Mouse (Mus musculus) liver, postnatal 0 days (tissue): ENCODE results near the gene Sel1l. TPM values are rescaled to one million over a fixed set of nuclear protein-coding genes. Genes with fewer than 3 reads are reported as not detected.

Experiments used
- ATAC-seq: fragments of 200-750 bp; cut with Nextera tagmentation; 2 replicates; pipeline ENCODE4 v1.8.0; 2017; ENCODE audit warnings: mild to moderate bottlenecking, moderate library complexity
- DNase-seq: peaks from one replicate; pipeline ENCODE4 v3.0.0-alpha.2; 2016
- H3K27ac ChIP-seq: fragments of 300-500 bp; sonication (generic); 2 replicates; pipeline ENCODE4 v1.5.1; 2014; ENCODE audit warnings: antibody characterized with exemption, moderate library complexity, mild to moderate bottlenecking, low read depth
- H3K27me3 ChIP-seq: fragments of 300-500 bp; sonication (generic); 2 replicates; pipeline ENCODE4 v1.6.1; 2014; ENCODE audit warnings: low read length, control low read depth, mixed read lengths; ENCODE audit not compliant: insufficient read depth
- H3K36me3 ChIP-seq: fragments of 300-500 bp; sonication (generic); replicated peaks from 2 replicates; pipeline ENCODE4 v1.6.1; 2014; ENCODE audit warnings: mild to moderate bottlenecking, control low read depth, low read length, moderate library complexity, mixed read lengths; ENCODE audit not compliant: insufficient read depth
- H3K4me1 ChIP-seq: fragments of 300-500 bp; sonication (generic); 2 replicates; pipeline ENCODE4 v1.6.1; 2014; ENCODE audit warnings: antibody characterized with exemption, mild to moderate bottlenecking, control low read depth; ENCODE audit not compliant: insufficient read depth
- H3K4me2 ChIP-seq: fragments of 300-500 bp; sonication (generic); 2 replicates; pipeline ENCODE4 v1.6.1; 2014; ENCODE audit warnings: low read depth, mild to moderate bottlenecking, low read length, moderate library complexity, mixed read lengths
- H3K4me3 ChIP-seq: fragments of 300-500 bp; sonication (generic); 2 replicates; pipeline ENCODE4 v1.5.1; 2014; ENCODE audit warnings: low read depth, low read length
- H3K9ac ChIP-seq: fragments of 300-500 bp; sonication (generic); replicated peaks from 2 replicates; pipeline ENCODE4 v1.6.1; 2014; ENCODE audit warnings: mild to moderate bottlenecking, moderate library complexity
- H3K9me3 ChIP-seq: fragments of 300-500 bp; sonication (generic); 2 replicates; pipeline ENCODE4 v1.6.1; 2016; ENCODE audit warnings: mild to moderate bottlenecking, control low read depth, low read length, mixed read lengths
- CTCF ChIP-seq: sonication (generic); IDR thresholded peaks from 2 replicates; pipeline ENCODE4 v1.5.1; 2016; ENCODE audit warnings: antibody characterized with exemption, low read depth
- EP300 ChIP-seq: IDR thresholded peaks from 2 replicates; pipeline ENCODE4 v1.6.1; 2016; ENCODE audit warnings: antibody characterized with exemption, low read depth, mild to moderate bottlenecking
- WGBS: fragments of 180-500 bp; shearing (Covaris S2); extraction: QIAGEN DNeasy Blood & Tissue Kit; methylation state at CpG from one replicate; pipeline ENCODE4 v1.1.7; 2014; ENCODE audit not compliant: insufficient replicate concordance; 5-methylcytosine and 5-hydroxymethylcytosine counted together
- polyA plus RNA-seq: library from polyadenylated mRNA; unstranded; fragments of >200 nt; fragmentation: Nextera tagmentation; extraction: Ambion mirVana; gene quantifications from 2 replicates; pipeline ENCODE4 v1.2.1, GENCODE M21; 2015

The Sel1l gene
- polyA plus RNA-seq, 1 experiment from 2014 or later = 75.7 TPM

DNA sequence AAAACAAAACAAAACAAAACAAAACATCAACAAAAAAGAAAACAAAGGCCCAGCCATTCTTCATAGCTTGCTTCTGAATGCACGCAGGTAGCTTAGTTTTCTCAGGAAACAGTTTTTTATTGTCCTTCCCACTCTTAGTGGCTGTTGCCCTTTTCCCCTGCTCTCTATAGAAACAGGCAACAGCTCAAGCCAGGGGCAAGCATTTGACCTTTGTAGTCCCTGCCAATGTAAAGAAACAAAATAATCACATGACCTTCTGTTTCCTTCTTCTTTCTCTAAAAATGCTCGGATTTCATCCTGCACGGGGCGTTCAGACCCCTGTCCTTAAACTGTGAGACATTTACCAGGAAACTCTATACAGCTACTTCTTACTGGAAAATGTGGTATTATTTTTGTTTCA is 4.4 kb downstream of the Sel1l start:
- TF ChIP-seq CTCF (no peak), EP300 (no peak)
- H3K4me2 ChIP-seq = peak overlapping the region; percentile 3
- no peak overlapping the region for H3K4me3 ChIP-seq
- H3K9me3 ChIP-seq = no peaks in the 10 kb centered on the region
- H3K9ac ChIP-seq = no peak overlapping the region
- peaks cover 20% of the 10 kb centered on the region for H3K4me1 ChIP-seq
- WGBS = 41% methylated on average over 4 of the region's 4 CpGs
- peaks cover 28% of the 10 kb centered on the region for H3K36me3 ChIP-seq
- no peaks in the 10 kb centered on the region for H3K27me3 ChIP-seq
- peak overlapping the region; percentile 36 for H3K27ac ChIP-seq
- ATAC-seq (no peak), DNase-seq (no peak)

DNA sequence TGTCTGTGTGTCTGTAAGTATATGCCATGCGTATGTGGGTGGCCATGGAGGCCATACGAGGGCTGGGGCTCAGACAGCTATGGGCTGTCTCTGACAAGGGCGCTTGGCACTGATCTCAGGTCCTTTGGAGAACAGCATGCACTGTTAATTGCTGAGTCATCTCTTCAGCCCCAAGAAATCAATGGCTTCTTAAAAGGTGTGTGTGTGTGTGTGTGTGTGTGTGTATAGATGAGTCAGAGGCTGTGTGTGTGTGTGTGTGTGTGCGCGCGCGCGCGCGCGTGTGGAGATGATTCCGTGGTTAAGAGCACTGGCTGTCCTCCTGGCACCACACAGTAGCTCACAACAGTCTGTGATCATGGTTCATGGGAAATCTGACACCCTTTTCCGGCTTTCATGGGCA is 5.1 kb downstream of the Sel1l start:
- no peak overlapping the region for H3K27ac ChIP-seq

DNA sequence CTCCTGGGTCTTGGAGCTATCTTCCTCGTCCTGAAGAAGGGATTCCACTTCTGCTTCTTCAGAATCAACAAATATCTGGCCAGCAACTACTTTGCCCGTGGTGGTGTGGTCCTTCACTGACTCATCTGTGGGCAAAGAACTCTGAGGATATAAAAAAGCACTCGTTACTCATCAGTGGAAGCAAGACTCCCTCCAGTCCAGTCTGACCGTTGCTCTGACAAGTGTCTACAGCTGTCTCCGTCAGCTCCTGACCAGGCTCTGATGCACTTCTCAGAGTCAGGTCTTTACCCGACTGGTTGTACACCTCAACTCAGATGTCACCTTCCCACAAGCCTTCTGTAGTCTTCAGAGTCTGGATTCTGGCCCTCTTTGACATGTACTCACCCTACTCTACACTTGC is 7.2 kb downstream of the Sel1l start:
- ATAC-seq (no peak), DNase-seq (no peak)
- Histone ChIP-seq H3K4me3 (no peak overlapping the region), H3K36me3 (peaks cover 52% of the 10 kb centered on the region), H3K27me3 (no peaks in the 10 kb centered on the region), H3K9ac (no peak overlapping the region), H3K4me2 (no peak overlapping the region), H3K27ac (no peak overlapping the region), H3K9me3 (no peaks in the 10 kb centered on the region), H3K4me1 (peaks cover 14% of the 10 kb centered on the region)
- TF ChIP-seq CTCF (no peak), EP300 (no peak)
- 81% methylated on average over 6 of the region's 6 CpGs for WGBS

More for the DNA sequence above, 5.1 kb downstream of the Sel1l start:
- TF ChIP-seq EP300 (no peak), CTCF (no peak)
- Histone ChIP-seq H3K4me2 (no peak overlapping the region), H3K27me3 (no peaks in the 10 kb centered on the region), H3K4me1 (peaks cover 20% of the 10 kb centered on the region), H3K36me3 (peaks cover 32% of the 10 kb centered on the region), H3K9ac (no peak overlapping the region), H3K9me3 (no peaks in the 10 kb centered on the region), H3K4me3 (no peak overlapping the region)
- ATAC-seq (no peak), DNase-seq (no peak)
- WGBS = 89% methylated on average over 13 of the region's 13 CpGs

DNA sequence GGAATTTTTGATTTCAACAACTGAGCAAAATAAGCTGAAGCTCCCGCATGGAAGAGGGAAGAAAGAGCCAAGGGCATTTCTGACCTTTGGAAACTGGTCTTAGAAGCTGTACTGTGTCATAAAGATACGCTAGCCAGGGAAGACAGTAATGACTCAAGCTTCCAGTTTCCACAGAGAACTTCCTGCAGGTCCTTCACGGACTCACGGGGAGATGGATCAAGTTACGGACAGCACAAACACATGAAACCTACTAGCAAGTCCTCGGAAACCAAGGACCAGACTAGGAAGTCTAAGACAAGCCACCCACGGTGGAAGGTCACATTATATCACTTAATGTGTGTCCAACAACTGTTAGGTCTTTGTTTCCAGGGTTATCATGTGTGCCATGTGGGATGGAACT is 10.7 kb downstream of the Sel1l start:
- no peak for ATAC-seq
- TF ChIP-seq CTCF (no peak), EP300 (no peak)
- H3K4me2 ChIP-seq = no peak overlapping the region
- no peaks in the 10 kb centered on the region for H3K27me3 ChIP-seq
- WGBS = 76% methylated on average over 7 of the region's 7 CpGs
- no peak overlapping the region for H3K9ac ChIP-seq
- peaks cover 76% of the 10 kb centered on the region for H3K36me3 ChIP-seq
- H3K4me1 ChIP-seq = peaks cover 3% of the 10 kb centered on the region; the same call in 1 of the 2 replicates
- no peak for DNase-seq
- no peaks in the 10 kb centered on the region for H3K9me3 ChIP-seq
- H3K4me3 ChIP-seq = no peak overlapping the region
- no peak overlapping the region for H3K27ac ChIP-seq

DNA sequence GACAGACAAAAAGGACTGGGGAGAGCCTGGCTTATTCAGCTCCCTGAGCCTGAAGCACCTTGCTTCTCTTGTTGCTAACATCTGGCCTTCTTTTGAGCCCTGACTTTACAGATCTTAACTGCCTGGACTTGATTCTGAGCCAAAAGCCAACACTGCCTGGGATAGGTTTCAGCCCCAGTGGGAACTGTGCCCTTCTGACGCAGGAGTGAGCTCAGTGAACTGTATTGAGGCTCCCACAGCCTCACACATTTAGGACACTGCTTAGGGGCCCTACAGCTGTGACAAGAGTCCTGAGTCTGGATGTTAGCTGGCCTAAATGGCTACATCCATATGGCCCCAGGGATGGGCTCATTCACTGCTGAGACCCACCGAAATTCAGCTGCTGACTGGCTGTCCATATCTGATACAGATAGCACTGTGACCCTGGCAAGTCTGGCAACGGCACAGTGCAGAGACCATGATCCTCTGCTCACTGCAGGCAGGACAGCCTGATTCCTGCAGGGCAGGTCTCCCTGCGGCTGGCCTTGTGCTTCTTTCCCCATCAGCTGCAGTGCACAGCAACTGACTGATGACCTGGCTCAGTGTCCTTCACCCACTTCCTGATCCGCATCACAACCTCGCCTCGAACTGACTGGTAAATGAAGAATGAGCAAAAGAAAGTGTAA is 11.4 kb downstream of the Sel1l start:
- Histone ChIP-seq H3K9me3 (no peaks in the 10 kb centered on the region), H3K4me3 (no peak overlapping the region), H3K9ac (no peak overlapping the region), H3K36me3 (peaks cover 81% of the 10 kb centered on the region), H3K27me3 (no peaks in the 10 kb centered on the region), H3K4me2 (no peak overlapping the region), H3K27ac (0 out of 2 replicates have a peak overlapping the region, but pooled peaks have one; percentile 30), H3K4me1 (peaks cover 3% of the 10 kb centered on the region; the same call in 1 of the 2 replicates)
- no peak for DNase-seq
- WGBS = 72% methylated on average over 7 of the region's 7 CpGs
- TF ChIP-seq EP300 (no peak), CTCF (no peak)
- ATAC-seq = peak; percentile 47

DNA sequence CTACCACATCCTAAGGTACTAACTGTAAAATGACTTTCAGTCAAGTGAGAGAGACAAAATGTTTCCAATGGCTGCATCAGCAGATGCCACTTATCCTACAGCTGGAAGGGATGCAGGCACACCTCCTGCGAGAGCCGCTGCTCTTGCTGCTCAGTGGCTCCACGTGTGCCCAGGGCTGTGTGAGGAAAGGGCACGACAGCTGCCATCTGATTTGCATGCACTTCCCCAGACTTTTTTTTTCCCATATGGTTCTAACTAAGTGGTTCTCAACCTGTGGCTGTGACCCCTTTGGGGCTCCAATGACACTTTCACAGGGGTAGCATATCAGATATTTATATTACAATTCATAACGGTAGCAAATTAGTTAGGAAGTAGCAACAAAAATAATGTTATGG is 15.0 kb downstream of the Sel1l start:
- H3K27ac ChIP-seq = no peak overlapping the region
- TF ChIP-seq EP300 (no peak), CTCF (no peak)
- H3K4me2 ChIP-seq = no peak overlapping the region
- no peak overlapping the region for H3K4me3 ChIP-seq
- WGBS = 70% methylated on average over 5 of the region's 5 CpGs
- no peak for DNase-seq
- ATAC-seq = no peak
- H3K27me3 ChIP-seq = no peaks in the 10 kb centered on the region
- H3K9ac ChIP-seq = no peak overlapping the region
- peaks cover 3% of the 10 kb centered on the region; the same call in 1 of the 2 replicates for H3K4me1 ChIP-seq
- no peaks in the 10 kb centered on the region for H3K9me3 ChIP-seq
- H3K36me3 ChIP-seq = peaks cover 76% of the 10 kb centered on the region
